Mouse (Mus musculus) B cell, adult 67 days (primary cell): ENCODE results near the gene Chn1. TPM values are rescaled to one million over a fixed set of nuclear protein-coding genes. Genes with fewer than 3 reads are reported as not detected.

Source experiments
- total RNA-seq, 2 experiments: library from RNA; stranded (reverse); gene quantifications; 4 replicates each; pipeline ENCODE4 v1.2.4; 2023

Gene Chn1
- total RNA-seq = under 1 TPM in 1 of 2 experiments, not detected in 1; 0.15 TPM

GRCm38 (mm10) chr2:73774786-73775682, at the start of gene Chn1:
Chn1 (minus strand) TSS chr2:73775346.

GRCm38 (mm10) chr2:73580166-73580565, 195.0 kb downstream of the Chn1 start, which contains the start of gene Chrna1:
Chrna1 (minus strand) TSS chr2:73580338.

Other genes with a start within 250 kb of the Chn1 start
- gene Wipf1, start 245.6 kb downstream of the Chn1 start, total RNA-seq = 100 to 1,000 TPM; 210 to 228 TPM
- gene Chrna1, start 195.0 kb downstream of the Chn1 start, total RNA-seq = not detected
- 10 to 100 TPM; 70.2 to 79.9 TPM for gene Atf2, start 117.3 kb upstream of the Chn1 start, total RNA-seq
- 100 to 1,000 TPM; 179 to 188 TPM for gene Atp5g3, start 136.0 kb upstream of the Chn1 start, total RNA-seq